Mouse (Mus musculus) lung, postnatal 0 days (tissue): ENCODE data around the gene Cd300lg.

Experiments
- CTCF ChIP-seq: IDR thresholded peaks from 2 replicates; pipeline ENCODE4 v1.5.1; 2016; ENCODE audit warnings: antibody characterized with exemption, mild to moderate bottlenecking
- EP300 ChIP-seq: IDR thresholded peaks from 2 replicates; pipeline ENCODE4 v1.6.1; 2016; ENCODE audit warnings: antibody characterized with exemption, mild to moderate bottlenecking, control low read depth

- TF ChIP-seq CTCF: no peak
- no peak for TF ChIP-seq EP300
Observed at GRCm38 (mm10) chr11:102036336-102036735, 5.0 kb upstream of the Cd300lg start.
